Mouse (Mus musculus) stomach, postnatal 0 days (tissue): ENCODE results near the gene Sox6. TPM values are rescaled to one million over a fixed set of nuclear protein-coding genes. Genes with fewer than 3 reads are reported as not detected.

Source experiments
- ATAC-seq: fragments of 200-750 bp; cut with Nextera tagmentation; 2 replicates; pipeline ENCODE4 v1.8.0; 2017; ENCODE audit not compliant: low FRiP score, low TSS enrichment
- DNase-seq: peaks from one replicate; pipeline ENCODE4 v3.0.0-alpha.2; 2016; ENCODE audit warnings: low spot score
- H3K27ac ChIP-seq: fragments of 300-500 bp; sonication (generic); replicated peaks from 2 replicates; pipeline ENCODE4 v1.5.1; 2014; ENCODE audit warnings: mild to moderate bottlenecking, control low read depth
- H3K27me3 ChIP-seq: fragments of 300-500 bp; sonication (generic); 2 replicates; pipeline ENCODE4 v1.6.1; 2014; ENCODE audit warnings: low read length; ENCODE audit not compliant: control insufficient read depth, insufficient read depth
- H3K36me3 ChIP-seq: fragments of 300-500 bp; sonication (generic); 2 replicates; pipeline ENCODE4 v1.6.1; 2014; ENCODE audit warnings: low read length, mixed read lengths; ENCODE audit not compliant: control insufficient read depth, insufficient read depth
- H3K4me1 ChIP-seq: fragments of 300-500 bp; sonication (generic); replicated peaks from 2 replicates; pipeline ENCODE4 v1.6.1; 2014; ENCODE audit warnings: antibody characterized with exemption; ENCODE audit not compliant: control insufficient read depth, insufficient read depth
- H3K4me2 ChIP-seq: fragments of 300-500 bp; sonication (generic); replicated peaks from 2 replicates; pipeline ENCODE4 v1.6.1; 2014; ENCODE audit warnings: low read depth, mild to moderate bottlenecking, control low read depth, moderate library complexity
- H3K4me3 ChIP-seq: fragments of 300-500 bp; sonication (generic); 2 replicates; pipeline ENCODE4 v1.5.1; 2014; ENCODE audit warnings: low read depth, low read length, control low read depth
- H3K9ac ChIP-seq: fragments of 300-500 bp; sonication (generic); 2 replicates; pipeline ENCODE4 v1.6.1; 2014; ENCODE audit warnings: mild to moderate bottlenecking, low read length, control low read depth, mixed read lengths
- H3K9me3 ChIP-seq: fragments of 300-500 bp; sonication (generic); 2 replicates; pipeline ENCODE4 v1.6.1; 2016; ENCODE audit warnings: low read length; ENCODE audit not compliant: control insufficient read depth
- CTCF ChIP-seq: IDR thresholded peaks from 2 replicates; pipeline ENCODE4 v1.5.1; 2016; ENCODE audit warnings: antibody characterized with exemption, low read depth, mild to moderate bottlenecking, moderate library complexity
- EP300 ChIP-seq: optimal IDR thresholded peaks from 2 replicates; pipeline ENCODE3; 2016; ENCODE audit warnings: antibody characterized with exemption
- WGBS: fragments of 180-500 bp; shearing (Covaris S2); extraction: QIAGEN DNeasy Blood & Tissue Kit; methylation state at CpG from one replicate; pipeline ENCODE4 v1.1.7; 2014; 5-methylcytosine and 5-hydroxymethylcytosine counted together
- polyA plus RNA-seq: library from polyadenylated mRNA; unstranded; fragments of >200 nt; fragmentation: Nextera tagmentation; extraction: Ambion mirVana; gene quantifications from 2 replicates; pipeline ENCODE4 v1.2.1, GENCODE M21; 2015

Sox6 gene
- polyA plus RNA-seq, 1 experiment from 2014 or later = 28.7 TPM

- no peak for ATAC-seq
- no peak for DNase-seq
- H3K4me3 ChIP-seq = no peak overlapping the region
- no peaks in the 10 kb centered on the region for H3K27me3 ChIP-seq
- H3K27ac ChIP-seq = no peak overlapping the region
- WGBS = 81% methylated on average over 3 of the region's 3 CpGs
- H3K4me2 ChIP-seq = no peak overlapping the region
- no peaks in the 10 kb centered on the region for H3K4me1 ChIP-seq
- TF ChIP-seq EP300 (no peak), CTCF (no peak)
- H3K36me3 ChIP-seq = no peaks in the 10 kb centered on the region
- no peak overlapping the region for H3K9ac ChIP-seq
- H3K9me3 ChIP-seq = no peaks in the 10 kb centered on the region
These were observed 501.0 kb downstream of the Sox6 start for GRCm38 (mm10) chr7:115537636-115538035.

- no peak for ATAC-seq
- Histone ChIP-seq H3K9ac (no peak overlapping the region), H3K9me3 (no peaks in the 10 kb centered on the region), H3K36me3 (no peaks in the 10 kb centered on the region), H3K27ac (no peak overlapping the region), H3K27me3 (no peaks in the 10 kb centered on the region), H3K4me3 (no peak overlapping the region), H3K4me1 (no peaks in the 10 kb centered on the region), H3K4me2 (no peak overlapping the region)
- 85% methylated on average over 3 of the region's 3 CpGs for WGBS
- DNase-seq = no peak
- TF ChIP-seq EP300 (no peak), CTCF (no peak)
These were observed 502.1 kb downstream of the Sox6 start for GRCm38 (mm10) chr7:115536521-115536920.

- no peak overlapping the region for H3K4me2 ChIP-seq
- no peaks in the 10 kb centered on the region for H3K4me1 ChIP-seq
- peak; percentile 59; the same call in 1 of the 2 replicates for ATAC-seq
- H3K27ac ChIP-seq = no peak overlapping the region
- H3K4me3 ChIP-seq = no peak overlapping the region
- H3K9me3 ChIP-seq = no peaks in the 10 kb centered on the region
- TF ChIP-seq EP300 (no peak), CTCF (no peak)
- H3K36me3 ChIP-seq = no peaks in the 10 kb centered on the region
- H3K27me3 ChIP-seq = no peaks in the 10 kb centered on the region
- no peak for DNase-seq
- H3K9ac ChIP-seq = no peak overlapping the region
- WGBS = 32% methylated on average over 1 of the region's 1 CpGs
These were observed 506.7 kb downstream of the Sox6 start for GRCm38 (mm10) chr7:115531875-115532274.

- ATAC-seq (no peak), DNase-seq (no peak)
- no peak overlapping the region for H3K9ac ChIP-seq
- no peak overlapping the region for H3K4me2 ChIP-seq
- no peaks in the 10 kb centered on the region for H3K36me3 ChIP-seq
- TF ChIP-seq CTCF (no peak), EP300 (no peak)
- H3K4me1 ChIP-seq = no peaks in the 10 kb centered on the region
- H3K9me3 ChIP-seq = no peaks in the 10 kb centered on the region
- H3K4me3 ChIP-seq = no peak overlapping the region
- H3K27ac ChIP-seq = no peak overlapping the region
- WGBS = 59% methylated on average over 2 of the region's 2 CpGs
- H3K27me3 ChIP-seq = no peaks in the 10 kb centered on the region
These were observed 507.4 kb downstream of the Sox6 start for GRCm38 (mm10) chr7:115531217-115531616.

- Histone ChIP-seq H3K4me1 (no peaks in the 10 kb centered on the region), H3K4me3 (no peak overlapping the region), H3K4me2 (no peak overlapping the region), H3K27ac (no peak overlapping the region), H3K9ac (no peak overlapping the region), H3K27me3 (no peaks in the 10 kb centered on the region), H3K36me3 (no peaks in the 10 kb centered on the region), H3K9me3 (no peaks in the 10 kb centered on the region)
- no peak for DNase-seq
- no peak for ATAC-seq
- WGBS = 79% methylated on average over 1 of the region's 1 CpGs
- TF ChIP-seq CTCF (no peak), EP300 (no peak)
These were observed 520.9 kb downstream of the Sox6 start for GRCm38 (mm10) chr7:115517701-115518100.

GRCm38 (mm10) chr7:115513681-115514080 is 524.9 kb downstream of the Sox6 start:
- Histone ChIP-seq H3K27ac (no peak overlapping the region), H3K4me2 (no peak overlapping the region), H3K4me1 (no peaks in the 10 kb centered on the region), H3K9me3 (no peaks in the 10 kb centered on the region), H3K36me3 (no peaks in the 10 kb centered on the region), H3K9ac (no peak overlapping the region), H3K4me3 (no peak overlapping the region), H3K27me3 (no peaks in the 10 kb centered on the region)
- no peak for ATAC-seq
- no peak for DNase-seq
- no peak for TF ChIP-seq CTCF
- TF ChIP-seq EP300 = no peak
- 90% methylated on average over 8 of the region's 8 CpGs for WGBS
